Comparison of ENCODE assay signal across 21 mouse cellular contexts in genomic region chr14:121612926-121613325, GRCm38 (mm10).
DNase-seq lines count a peak whose midpoint lies in the region; ATAC-seq and TF ChIP-seq lines count a peak whose summit lies in the region.
"Had no signal": no experiment of that assay in that cellular context is flagged by ENCODE, and none has a peak within 500 bp of the region (broad histone marks: within the 10 kb centered on the region; RNA-seq: fewer than 3 reads in every experiment).

No protein-coding gene starts in this region.

- 87% methylated on average over 4 of the region's 4 CpGs for WGBS in forebrain, postnatal 0 days
- 96% methylated on average over 4 of the region's 4 CpGs for WGBS in forebrain, embryonic 10.5 days
- 86% methylated on average over 4 of the region's 4 CpGs for WGBS in hindbrain, embryonic 16.5 days
- 96% methylated on average over 4 of the region's 4 CpGs for WGBS in hindbrain, embryonic 14.5 days
- 93% methylated on average over 4 of the region's 4 CpGs for WGBS in neural tube, embryonic 14.5 days

- H3K27me3 ChIP-seq in forebrain, postnatal 0 days (ENCODE audit: insufficient read depth, low read length): no peaks in the 10 kb centered on the region
- no peaks in the 10 kb centered on the region for H3K27me3 ChIP-seq in forebrain, embryonic 10.5 days (ENCODE audit: poor library complexity, severe bottlenecking)
- H3K27me3 ChIP-seq in hindbrain, embryonic 16.5 days (replicated peaks; ENCODE audit: control insufficient read depth, insufficient read depth, low read length): no peaks in the 10 kb centered on the region
- H3K27me3 ChIP-seq in hindbrain, embryonic 14.5 days (ENCODE audit: control insufficient read depth, insufficient read depth, low read length): no peaks in the 10 kb centered on the region
- no peaks in the 10 kb centered on the region for H3K27me3 ChIP-seq in neural tube, embryonic 14.5 days (ENCODE audit: control insufficient read depth, insufficient read depth, low read length)
- H3K27me3 ChIP-seq: forebrain, embryonic 15.5 days; heart, embryonic 13.5 days had no signal

- TF ChIP-seq CTCF in forebrain, postnatal 0 days (IDR thresholded peaks at IDR 0.05; ENCODE audit: low read depth): no peak

- H3K4me3 ChIP-seq in forebrain, postnatal 0 days (ENCODE audit: low read depth, low read length): no peak overlapping the region
- H3K4me3 ChIP-seq in forebrain, embryonic 10.5 days: no peak overlapping the region
- H3K4me3 ChIP-seq in hindbrain, embryonic 16.5 days (ENCODE audit: low read length): no peak overlapping the region
- H3K4me3 ChIP-seq in hindbrain, embryonic 14.5 days (replicated peaks; ENCODE audit: low read length): no peak overlapping the region
- H3K4me3 ChIP-seq in neural tube, embryonic 14.5 days (ENCODE audit: low read depth, low read length): no peak overlapping the region
- H3K4me3 ChIP-seq: forebrain, embryonic 15.5 days; gastrocnemius, adult 2 months; heart, embryonic 13.5 days had no signal

- H3K4me2 ChIP-seq in forebrain, postnatal 0 days (ENCODE audit: low read depth): no peak overlapping the region
- H3K4me2 ChIP-seq in hindbrain, embryonic 16.5 days (ENCODE audit: low read length): no peak overlapping the region
- H3K4me2 ChIP-seq in hindbrain, embryonic 14.5 days (replicated peaks): no peak overlapping the region
- no peak overlapping the region for H3K4me2 ChIP-seq in neural tube, embryonic 14.5 days (ENCODE audit: low read depth, low read length)
- H3K4me2 ChIP-seq: forebrain, embryonic 15.5 days; heart, embryonic 13.5 days had no signal

- H3K4me1 ChIP-seq in forebrain, postnatal 0 days (ENCODE audit: insufficient read depth): no peaks in the 10 kb centered on the region
- H3K4me1 ChIP-seq in forebrain, embryonic 10.5 days: peaks cover 9% of the 10 kb centered on the region
- no peaks in the 10 kb centered on the region for H3K4me1 ChIP-seq in hindbrain, embryonic 16.5 days (ENCODE audit: control insufficient read depth, insufficient read depth, low read depth, low read length)
- 0 out of 2 replicates have a peak, but pooled peaks cover 3% of the 10 kb centered on the region for H3K4me1 ChIP-seq in hindbrain, embryonic 14.5 days (replicated peaks; ENCODE audit: control insufficient read depth, insufficient read depth, low read length)
- H3K4me1 ChIP-seq in neural tube, embryonic 14.5 days (ENCODE audit: control insufficient read depth, insufficient read depth, low read length): no peaks in the 10 kb centered on the region

- peaks cover 19% of the 10 kb centered on the region for H3K36me3 ChIP-seq in forebrain, postnatal 0 days (ENCODE audit: insufficient read depth)
- H3K36me3 ChIP-seq in forebrain, embryonic 10.5 days (replicated peaks): no peaks in the 10 kb centered on the region
- H3K36me3 ChIP-seq in hindbrain, embryonic 16.5 days (ENCODE audit: control insufficient read depth, insufficient read depth, low read length): no peaks in the 10 kb centered on the region
- no peaks in the 10 kb centered on the region for H3K36me3 ChIP-seq in hindbrain, embryonic 14.5 days (replicated peaks; ENCODE audit: control insufficient read depth, insufficient read depth)
- H3K36me3 ChIP-seq in neural tube, embryonic 14.5 days (ENCODE audit: control insufficient read depth, insufficient read depth, low read length): no peaks in the 10 kb centered on the region
- H3K36me3 ChIP-seq: heart, embryonic 13.5 days had no signal

- no peak overlapping the region for H3K9ac ChIP-seq in forebrain, postnatal 0 days
- H3K9ac ChIP-seq in hindbrain, embryonic 16.5 days (ENCODE audit: low read depth, low read length): no peak overlapping the region
- no peak overlapping the region for H3K9ac ChIP-seq in hindbrain, embryonic 14.5 days
- no peak overlapping the region for H3K9ac ChIP-seq in neural tube, embryonic 14.5 days (replicated peaks; ENCODE audit: low read depth, low read length)
- H3K9ac ChIP-seq: forebrain, embryonic 15.5 days; heart, embryonic 13.5 days had no signal

- no peak overlapping the region for H3K27ac ChIP-seq in forebrain, postnatal 0 days (ENCODE audit: low read depth, low read length)
- H3K27ac ChIP-seq in forebrain, embryonic 10.5 days: no peak overlapping the region
- H3K27ac ChIP-seq in hindbrain, embryonic 16.5 days (ENCODE audit: low read depth, low read length): no peak overlapping the region
- H3K27ac ChIP-seq in hindbrain, embryonic 14.5 days: no peak overlapping the region
- H3K27ac ChIP-seq in neural tube, embryonic 14.5 days (ENCODE audit: low read depth, low read length): no peak overlapping the region
- H3K27ac ChIP-seq: forebrain, embryonic 15.5 days; gastrocnemius, adult 2 months; heart, embryonic 13.5 days had no signal

- no peak for DNase-seq in forebrain, postnatal 0 days
- DNase-seq in forebrain, embryonic 10.5 days (ENCODE audit: extremely low spot score, low spot score): no peak
- no peak for DNase-seq in hindbrain, embryonic 14.5 days (ENCODE audit: low spot score)
- no peak for DNase-seq in neural tube, embryonic 10.5 days (ENCODE audit: extremely low spot score, low spot score)
- no peak for DNase-seq in right cerebral cortex, postnatal 36 days (ENCODE audit: low spot score in 2 of 2)
- DNase-seq: adrenal gland, postnatal 10 days; adrenal gland, postnatal 36 days; cerebellum, adult 9-10 months; gastrocnemius, adult 2 months; gastrocnemius, postnatal 14 days; heart, adult 18-20 months; heart, postnatal 14 days; heart, postnatal 4 days; kidney, adult 18-20 months had no signal

- ATAC-seq in forebrain, postnatal 0 days: peak; percentile 42
- peak; percentile 50; the same call in 1 of the 2 replicates for ATAC-seq in hindbrain, embryonic 16.5 days
- ATAC-seq in hindbrain, embryonic 14.5 days (ENCODE audit: low FRiP score): no peak
- 0 out of 2 replicates have a peak, but pooled peaks have one; percentile 44 for ATAC-seq in neural tube, embryonic 14.5 days (ENCODE audit: low read depth)
- ATAC-seq: CD4-positive, CD25-positive, alpha-beta regulatory T cell, adult 4 months; forebrain, embryonic 15.5 days; inflammation-experienced regulatory T-cells, adult 6 months; intestine, embryonic 16.5 days had no signal

- H3K9me3 ChIP-seq in forebrain, postnatal 0 days (ENCODE audit: low read length): no peaks in the 10 kb centered on the region
- no peaks in the 10 kb centered on the region for H3K9me3 ChIP-seq in forebrain, embryonic 10.5 days
- no peaks in the 10 kb centered on the region for H3K9me3 ChIP-seq in hindbrain, embryonic 16.5 days (ENCODE audit: control insufficient read depth, low read length)
- H3K9me3 ChIP-seq in hindbrain, embryonic 14.5 days (ENCODE audit: control insufficient read depth, low read length): no peaks in the 10 kb centered on the region
- H3K9me3 ChIP-seq in neural tube, embryonic 14.5 days (ENCODE audit: control insufficient read depth, low read length): no peaks in the 10 kb centered on the region
- H3K9me3 ChIP-seq: forebrain, embryonic 15.5 days; heart, embryonic 13.5 days had no signal
